Mouse (Mus musculus) neutrophil, adult 83 days (primary cell): ENCODE data around the gene Cacng6. TPM values are rescaled to one million over a fixed set of nuclear protein-coding genes. Genes with fewer than 3 reads are reported as not detected.

ENCODE experiments used
- total RNA-seq, 2 experiments: library from RNA; stranded (reverse); gene quantifications; one replicate each; pipeline ENCODE4 v1.2.4; 2023

Cacng6 gene
- total RNA-seq, result not detected

GRCm38 (mm10) chr7:3423895-3424294 is at the start of gene Cacng6:
Gene Cacng6 (plus strand): TSS chr7:3424195.

GRCm38 (mm10) chr7:3390413-3391080 is 33.4 kb upstream of the Cacng6 start, which contains the start of gene Cacng8:
Gene Cacng8 (plus strand): TSS chr7:3390683.

Other genes with a start within 250 kb of the Cacng6 start
- 10 to 100 TPM; 41.1 to 50.4 TPM for gene Nlrp12, start 174.5 kb upstream of the Cacng6 start, total RNA-seq
- gene Myadm, start 135.1 kb upstream of the Cacng6 start, total RNA-seq, result 100 to 1,000 TPM; 144 to 165 TPM
- 1 to 10 TPM; 3.0 to 3.5 TPM for gene Prkcg, start 135.0 kb upstream of the Cacng6 start, total RNA-seq
- not detected for gene Cacng7, start 91.2 kb upstream of the Cacng6 start, total RNA-seq
- under 1 TPM in 1 of 2 experiments, not detected in 1; 0.24 TPM for gene Cacng8, start 33.5 kb upstream of the Cacng6 start, total RNA-seq
- gene Tarm1, start 78.4 kb downstream of the Cacng6 start, total RNA-seq, result 10 to 100 TPM; 36.3 to 56.9 TPM
- gene Oscar, start 192.0 kb downstream of the Cacng6 start, total RNA-seq, result not detected
- gene Ndufa3, start 193.2 kb downstream of the Cacng6 start, total RNA-seq, result 100 to 1,000 TPM; 329 to 345 TPM
- gene Tfpt, start 205.7 kb downstream of the Cacng6 start, total RNA-seq, result 10 to 100 TPM; 15.9 to 19.6 TPM
- 10 to 100 TPM; 24.8 to 28.5 TPM for gene Prpf31, start 205.8 kb downstream of the Cacng6 start, total RNA-seq
- gene Cnot3, start 221.1 kb downstream of the Cacng6 start, total RNA-seq, result 10 to 100 TPM; 90.6 to 93.3 TPM
- gene Leng1, start 241.6 kb downstream of the Cacng6 start, total RNA-seq, result 1 to 10 TPM; 5.3 to 6.4 TPM